Mouse (Mus musculus): ENCODE measurements at regions not wholly inside any gene's neighbourhood (a gene's known extent, or its start where the extent isn't known, plus 50 kb on each side); places are given as distances from the start of the nearest gene placed in this dataset.

GRCm38 (mm10) chr3:147041201-147041600 is 189.0 kb downstream of the Ttll7 start:
- TF ChIP-seq CTCF (IDR thresholded peaks at IDR 0.05; ENCODE audit: borderline replicate concordance, insufficient read depth, low read depth, low read length) (no peak), POLR2A (IDR thresholded peaks at IDR 0.05; ENCODE audit: borderline replicate concordance, insufficient read depth, low read length) (no peak)
